Mouse (Mus musculus) heart, postnatal 10 days (tissue): ENCODE results near the gene Wapl. TPM values are rescaled to one million over a fixed set of nuclear protein-coding genes. Genes with fewer than 3 reads are reported as not detected.
A peak's percentile ranks its signal among the peaks of the same experiment; 100 is the strongest.

Experiments used
- DNase-seq, 2 experiments: peaks; one replicate each; pipeline ENCODE4 v3.0.0; 2021
- intact Hi-C: fragments of 180-260 bp; cut with DNase I; formaldehyde crosslinking; loops from one replicate; pipeline ENCODE4 v1.15.1; 2025
- total RNA-seq, 2 experiments: library from RNA; stranded (reverse); gene quantifications; 2 replicates each; pipeline ENCODE4 v1.2.3; 2021

Wapl gene
- total RNA-seq, 2 experiments from 2014 or later, result 42.1 to 43.6 TPM

DNA sequence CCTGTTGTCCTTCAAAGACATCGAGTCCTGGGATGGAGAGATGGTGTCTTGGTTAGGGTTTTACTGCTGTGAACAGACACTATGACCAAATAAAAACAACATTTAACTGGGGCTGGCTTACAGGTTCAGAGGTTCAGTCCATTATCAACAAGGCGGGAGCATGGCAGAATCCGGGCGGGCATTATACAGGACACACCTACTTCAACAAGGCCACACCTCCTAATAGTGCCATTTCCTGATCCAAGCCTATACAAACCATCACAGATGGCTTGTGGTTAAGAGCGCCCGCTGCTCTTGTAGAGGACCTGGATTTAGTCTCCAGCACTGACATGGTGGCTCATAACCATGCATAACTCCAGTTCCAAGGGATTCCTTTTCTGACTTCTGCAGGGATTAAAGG is 96.7 kb downstream of the Wapl start:
- DNase-seq, result no peak
- intact Hi-C loops, result no loop called here

GRCm38 (mm10) chr14:34771601-34772000 is 97.9 kb downstream of the Wapl start:
- intact Hi-C loops, result no loop called here
- DNase-seq, result no peak

DNA sequence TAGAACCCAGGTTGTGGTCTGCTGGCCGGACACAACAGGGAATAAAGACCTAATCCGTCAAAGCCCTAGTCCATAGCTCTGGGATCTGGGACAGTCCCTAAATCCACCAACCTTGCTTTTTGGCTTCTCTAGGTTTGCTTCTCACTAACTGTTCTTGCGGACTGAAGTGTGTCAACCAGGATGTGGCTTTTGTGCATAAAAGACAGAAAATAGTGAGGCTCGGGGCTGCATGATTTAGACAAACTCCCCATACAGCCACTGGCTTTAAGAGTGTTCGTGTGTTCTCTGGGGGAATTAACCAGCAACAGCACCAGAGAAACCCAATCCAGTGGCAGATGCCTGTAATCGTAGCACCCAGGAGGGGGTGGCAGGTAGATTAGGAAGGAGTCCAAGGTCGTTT is 98.4 kb downstream of the Wapl start:
- intact Hi-C loops, result no loop called here
- no peak for DNase-seq

GRCm38 (mm10) chr14:34773681-34774080 is 100.0 kb downstream of the Wapl start:
- intact Hi-C loops, result no loop called here
- DNase-seq, result no peak

- intact Hi-C loops, result no loop called here
- no peak for DNase-seq
These were observed 100.5 kb downstream of the Wapl start for GRCm38 (mm10) chr14:34774231-34774630.

- intact Hi-C loops, result no loop called here
- no peak for DNase-seq
These were observed 103.1 kb downstream of the Wapl start for GRCm38 (mm10) chr14:34776719-34777385.

DNA sequence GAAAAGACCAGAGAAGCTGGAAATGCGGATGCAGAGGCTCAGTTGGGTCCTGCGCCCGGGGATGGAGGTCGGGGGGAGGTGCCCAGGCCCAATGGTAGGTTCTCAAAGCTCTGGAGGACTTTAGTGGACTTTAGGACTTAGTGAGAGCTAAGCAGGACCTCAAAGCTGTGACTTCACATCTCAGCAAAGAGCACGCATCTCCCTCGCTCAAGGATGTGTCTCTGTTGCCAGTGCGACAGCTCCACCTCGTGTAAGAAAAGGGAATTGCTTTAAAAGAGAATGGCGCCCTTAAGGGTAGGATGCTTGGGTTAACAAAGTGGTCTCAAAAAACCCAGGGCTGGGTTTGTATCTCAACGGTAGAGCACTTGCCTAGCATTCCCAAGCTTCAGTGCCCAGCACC is 104.1 kb downstream of the Wapl start:
- peak; percentile 54 to 72 for DNase-seq
- intact Hi-C loops, result loop anchor here (1.0 kb wide), 1 partner anchor 161 kb away; no protein-coding TSS in a partner anchor

GRCm38 (mm10) chr14:34778760-34779159 is 105.0 kb downstream of the Wapl start:
- no peak for DNase-seq
- intact Hi-C loops, result loop anchor here (1.0 kb wide), 1 partner anchor 161 kb away; no protein-coding TSS in a partner anchor

DNA sequence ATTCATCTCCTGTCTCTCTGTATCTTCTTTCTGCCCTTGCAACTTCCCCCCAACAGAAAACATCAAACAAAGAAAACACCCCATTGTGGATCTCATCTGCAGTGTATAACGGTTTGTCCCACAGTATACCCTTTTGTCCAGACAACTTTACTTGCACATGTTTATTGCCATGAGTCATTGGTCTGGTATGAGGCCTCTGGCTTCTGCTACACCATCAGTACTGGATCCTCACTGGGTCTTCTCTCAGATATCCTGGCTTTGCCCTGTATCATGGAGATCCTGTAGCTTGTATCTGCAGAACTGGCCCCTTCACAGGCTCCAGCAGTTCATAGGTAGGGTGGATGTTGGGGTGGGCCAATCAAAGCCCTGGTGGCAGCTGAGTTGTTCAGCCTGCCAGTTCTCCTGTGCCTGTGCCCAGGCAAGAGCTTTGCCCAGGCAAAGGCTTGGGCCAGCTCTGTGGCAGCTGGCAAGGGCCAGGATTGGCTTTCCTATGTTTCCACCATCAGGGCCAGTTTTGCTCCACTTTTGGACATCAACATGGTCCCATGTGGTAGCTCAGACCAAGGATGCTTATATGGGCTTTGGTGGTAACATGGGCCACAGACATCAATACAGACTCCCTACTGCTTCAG is 119.8 kb downstream of the Wapl start:
- intact Hi-C loops, result no loop called here
- DNase-seq, result no peak

Other genes starting within 250 kb of the Wapl start
- gene Bmpr1a, start 170.6 kb upstream of the Wapl start, total RNA-seq, result 100 to 1,000 TPM in 1 of 2 experiments, 10 to 100 TPM in 1; 83.2 to 115 TPM
- gene 9230112D13Rik, start 151.1 kb upstream of the Wapl start, total RNA-seq, result not detected
- gene Ldb3, start 85.2 kb upstream of the Wapl start, total RNA-seq, result 100 to 1,000 TPM; 879 to 920 TPM
- gene Opn4, start 73.8 kb upstream of the Wapl start, total RNA-seq, result 1 to 10 TPM; 2.0 to 2.3 TPM
- gene Grid1, start 146.2 kb downstream of the Wapl start, total RNA-seq, result not detected